Mouse (Mus musculus): ENCODE results near the gene Rasal2.

- TF ChIP-seq EP300 (IDR thresholded peaks at IDR 0.05; ENCODE audit: low read length) (no peak), CHD2 (IDR thresholded peaks at IDR 0.05; ENCODE audit: low read length) (no peak), RCOR1 (conservative IDR thresholded peaks at IDR 0.05; ENCODE audit: low read depth, low read length) (no peak), USF1 (IDR thresholded peaks at IDR 0.05; ENCODE audit: low read depth, low read length) (no peak), POLR2A (IDR thresholded peaks at IDR 0.05; ENCODE audit: low read depth, low read length) (no peak), CTCF (conservative IDR thresholded peaks at IDR 0.05 in 1 of 2, IDR thresholded peaks at IDR 0.05 in 1 of 2; ENCODE audit: low read depth in 2 of 2, low read length in 2 of 2) (no peak), ETS1 (conservative IDR thresholded peaks at IDR 0.05; ENCODE audit: low read depth, low read length) (no peak), TCF12 (IDR thresholded peaks at IDR 0.05; ENCODE audit: low read depth, low read length) (no peak), ZMIZ1 (IDR thresholded peaks at IDR 0.05; ENCODE audit: low read depth, low read length) (no peak), CHD1 (IDR thresholded peaks at IDR 0.05; ENCODE audit: low read depth, low read length) (no peak)
These were observed 22.0 kb upstream of the Rasal2 start for GRCm38 (mm10) chr1:157434404-157434803.

Data from CH12.LX (cell line).